16 mouse cellular contexts compared by ENCODE assay signal in the genomic region with DNA sequence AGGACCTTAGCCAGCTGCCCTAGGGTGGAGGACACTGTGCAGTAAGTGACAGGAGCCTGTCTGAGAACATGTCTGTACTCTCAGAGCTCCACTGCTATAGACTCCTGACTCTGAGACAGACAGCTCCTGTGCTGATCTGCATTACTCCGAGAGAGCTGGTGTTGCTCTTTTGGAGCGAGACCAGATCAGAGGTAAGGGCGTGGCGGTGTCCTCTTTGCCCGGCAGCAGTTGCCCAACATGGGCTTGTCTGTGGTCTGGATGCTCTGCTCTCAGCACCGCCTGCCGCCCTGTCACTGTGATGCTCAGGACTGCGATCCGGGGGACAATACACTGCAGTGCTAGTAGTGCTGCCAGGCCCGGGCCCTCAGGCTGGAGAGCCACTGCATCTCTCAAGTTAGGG. TPM values are rescaled to one million over a fixed set of nuclear protein-coding genes. Genes with fewer than 3 reads are reported as not detected.
DNase-seq lines count a peak whose midpoint lies in the region; ATAC-seq and TF ChIP-seq lines count a peak whose summit lies in the region.
"Had no signal": no experiment of that assay in that cellular context is flagged by ENCODE, and none has a peak within 500 bp of the region (broad histone marks: within the 10 kb centered on the region; RNA-seq: fewer than 3 reads in every experiment).

No protein-coding gene starts in this region.

- no peaks in the 10 kb centered on the region for H3K27me3 ChIP-seq in embryonic facial prominence, embryonic 15.5 days
- H3K27me3 ChIP-seq in embryonic facial prominence, embryonic 10.5 days (replicated peaks; ENCODE audit: low read depth, poor library complexity, severe bottlenecking) = no peaks in the 10 kb centered on the region
- H3K27me3 ChIP-seq in limb, embryonic 12.5 days = no peaks in the 10 kb centered on the region
- H3K27me3 ChIP-seq in limb, embryonic 10.5 days (ENCODE audit: low read depth, poor library complexity, severe bottlenecking) = no peaks in the 10 kb centered on the region
- no peaks in the 10 kb centered on the region for H3K27me3 ChIP-seq in heart, embryonic 12.5 days (replicated peaks)
- H3K27me3 ChIP-seq in intestine, postnatal 0 days (replicated peaks; ENCODE audit: control insufficient read depth, insufficient read depth, low read length) = no peaks in the 10 kb centered on the region
- H3K27me3 ChIP-seq: embryonic facial prominence, embryonic 13.5 days; kidney, embryonic 15.5 days had no signal

- TF ChIP-seq CTCF in intestine, postnatal 0 days (IDR thresholded peaks at IDR 0.05; ENCODE audit: low read depth) = no peak

- H3K4me3 ChIP-seq in embryonic facial prominence, embryonic 15.5 days (replicated peaks) = no peak overlapping the region
- no peak overlapping the region for H3K4me3 ChIP-seq in embryonic facial prominence, embryonic 10.5 days
- no peak overlapping the region for H3K4me3 ChIP-seq in limb, embryonic 12.5 days (replicated peaks)
- H3K4me3 ChIP-seq in limb, embryonic 10.5 days = no peak overlapping the region
- H3K4me3 ChIP-seq in heart, embryonic 12.5 days = no peak overlapping the region
- no peak overlapping the region for H3K4me3 ChIP-seq in intestine, postnatal 0 days (ENCODE audit: low read depth, low read length)
- H3K4me3 ChIP-seq: embryonic facial prominence, embryonic 13.5 days; forebrain, embryonic 10.5 days; kidney, embryonic 15.5 days had no signal

- 65% methylated on average over 10 of the region's 10 CpGs for WGBS in embryonic facial prominence, embryonic 15.5 days
- WGBS in embryonic facial prominence, embryonic 10.5 days = 78% methylated on average over 10 of the region's 10 CpGs
- WGBS in limb, embryonic 12.5 days = 73% methylated on average over 10 of the region's 10 CpGs
- 79% methylated on average over 10 of the region's 10 CpGs for WGBS in limb, embryonic 10.5 days
- 52% methylated on average over 10 of the region's 10 CpGs for WGBS in heart, embryonic 12.5 days
- 70% methylated on average over 10 of the region's 10 CpGs for WGBS in intestine, postnatal 0 days

- H3K36me3 ChIP-seq in embryonic facial prominence, embryonic 15.5 days = no peaks in the 10 kb centered on the region
- no peaks in the 10 kb centered on the region for H3K36me3 ChIP-seq in embryonic facial prominence, embryonic 10.5 days (replicated peaks)
- H3K36me3 ChIP-seq in limb, embryonic 12.5 days = no peaks in the 10 kb centered on the region
- H3K36me3 ChIP-seq in limb, embryonic 10.5 days = no peaks in the 10 kb centered on the region
- no peaks in the 10 kb centered on the region for H3K36me3 ChIP-seq in heart, embryonic 12.5 days
- H3K36me3 ChIP-seq in intestine, postnatal 0 days (ENCODE audit: control insufficient read depth, insufficient read depth) = no peaks in the 10 kb centered on the region
- H3K36me3 ChIP-seq: embryonic facial prominence, embryonic 13.5 days; forebrain, embryonic 10.5 days; kidney, embryonic 15.5 days had no signal

- no peak overlapping the region for H3K27ac ChIP-seq in embryonic facial prominence, embryonic 15.5 days (replicated peaks)
- no peak overlapping the region for H3K27ac ChIP-seq in embryonic facial prominence, embryonic 10.5 days (replicated peaks)
- no peak overlapping the region for H3K27ac ChIP-seq in limb, embryonic 12.5 days
- H3K27ac ChIP-seq in limb, embryonic 10.5 days = no peak overlapping the region
- peak overlapping the region; percentile 92 for H3K27ac ChIP-seq in heart, embryonic 12.5 days (ENCODE audit: poor library complexity, severe bottlenecking)
- H3K27ac ChIP-seq in intestine, postnatal 0 days (ENCODE audit: low read depth, low read length) = peak overlapping the region; percentile 82
- H3K27ac ChIP-seq: embryonic facial prominence, embryonic 13.5 days; forebrain, embryonic 10.5 days; kidney, embryonic 15.5 days had no signal

- 0 out of 2 replicates have a peak, but pooled peaks have one; percentile 21 for ATAC-seq in embryonic facial prominence, embryonic 15.5 days (ENCODE audit: insufficient number of reproducible peaks, low FRiP score, low TSS enrichment, low read depth)
- ATAC-seq in limb, embryonic 12.5 days (ENCODE audit: insufficient number of reproducible peaks, insufficient read depth, low FRiP score, low TSS enrichment, low read depth) = 0 out of 2 replicates have a peak, but pooled peaks have one; percentile 10
- no peak for ATAC-seq in heart, embryonic 12.5 days (ENCODE audit: insufficient number of reproducible peaks, low FRiP score)
- no peak for ATAC-seq in intestine, postnatal 0 days
- ATAC-seq: inflammation-experienced regulatory T-cells, adult 6 months; midbrain, embryonic 16.5 days had no signal

- no peak for DNase-seq in embryonic facial prominence, embryonic 10.5 days (ENCODE audit: low spot score)
- DNase-seq in limb, embryonic 10.5 days (ENCODE audit: low spot score) = no peak
- DNase-seq in layer of hippocampus, adult 8-10 months (ENCODE audit: low spot score in 2 of 2) = no peak
- DNase-seq in Muller cell, postnatal 12 days (ENCODE audit: inconsistent ontology term) = no peak
- DNase-seq: cerebellum, adult 9-10 months; gastrocnemius, postnatal 25 days; left cerebral cortex, postnatal 4 days had no signal

- H3K4me2 ChIP-seq in embryonic facial prominence, embryonic 15.5 days (replicated peaks) = no peak overlapping the region
- no peak overlapping the region for H3K4me2 ChIP-seq in limb, embryonic 12.5 days
- peak overlapping the region; percentile 47 for H3K4me2 ChIP-seq in heart, embryonic 12.5 days
- H3K4me2 ChIP-seq in intestine, postnatal 0 days (replicated peaks; ENCODE audit: low read depth) = no peak overlapping the region
- H3K4me2 ChIP-seq: embryonic facial prominence, embryonic 13.5 days; kidney, embryonic 15.5 days had no signal

- no peaks in the 10 kb centered on the region for H3K9me3 ChIP-seq in embryonic facial prominence, embryonic 15.5 days (replicated peaks)
- no peaks in the 10 kb centered on the region for H3K9me3 ChIP-seq in embryonic facial prominence, embryonic 10.5 days
- H3K9me3 ChIP-seq in limb, embryonic 12.5 days = no peaks in the 10 kb centered on the region
- no peaks in the 10 kb centered on the region for H3K9me3 ChIP-seq in limb, embryonic 10.5 days (replicated peaks)
- no peaks in the 10 kb centered on the region for H3K9me3 ChIP-seq in heart, embryonic 12.5 days (replicated peaks)
- H3K9me3 ChIP-seq in intestine, postnatal 0 days (ENCODE audit: control insufficient read depth) = no peaks in the 10 kb centered on the region
- H3K9me3 ChIP-seq: embryonic facial prominence, embryonic 13.5 days; forebrain, embryonic 10.5 days; kidney, embryonic 15.5 days had no signal

- H3K4me1 ChIP-seq in embryonic facial prominence, embryonic 15.5 days = peaks cover 16% of the 10 kb centered on the region
- peaks cover 13% of the 10 kb centered on the region for H3K4me1 ChIP-seq in embryonic facial prominence, embryonic 10.5 days
- H3K4me1 ChIP-seq in limb, embryonic 12.5 days (replicated peaks) = peaks cover 14% of the 10 kb centered on the region
- H3K4me1 ChIP-seq in limb, embryonic 10.5 days = peaks cover 37% of the 10 kb centered on the region
- H3K4me1 ChIP-seq in heart, embryonic 12.5 days (replicated peaks) = peaks cover 81% of the 10 kb centered on the region
- H3K4me1 ChIP-seq in intestine, postnatal 0 days (replicated peaks; ENCODE audit: control insufficient read depth, insufficient read depth, low read length) = peaks cover 16% of the 10 kb centered on the region; the same call in 1 of the 2 replicates

- no peak overlapping the region for H3K9ac ChIP-seq in embryonic facial prominence, embryonic 15.5 days
- no peak overlapping the region for H3K9ac ChIP-seq in limb, embryonic 12.5 days (replicated peaks)
- 0 out of 2 replicates have a peak overlapping the region, but pooled peaks have one; percentile 19 for H3K9ac ChIP-seq in heart, embryonic 12.5 days
- H3K9ac ChIP-seq in intestine, postnatal 0 days (ENCODE audit: low read depth, low read length) = no peak overlapping the region
- H3K9ac ChIP-seq: kidney, embryonic 15.5 days had no signal

RNA-seq across cellular contexts. Expression of a gene that starts 19.4 kb away (rescaled TPM):
- polyA plus RNA-seq in embryonic facial prominence, embryonic 15.5 days (2015; fragmentation: Nextera tagmentation; extraction: Ambion mirVana) = 19.9 and 22.2 TPM in 2 replicates
- polyA plus RNA-seq in embryonic facial prominence, embryonic 10.5 days (2016; fragmentation: Nextera tagmentation; extraction: Ambion mirVana) = 9.8 and 10.2 TPM in 2 replicates
- 18.1 and 18.3 TPM in 2 replicates for polyA plus RNA-seq in limb, embryonic 12.5 days (2016; fragmentation: Nextera tagmentation; extraction: Ambion mirVana)
- polyA plus RNA-seq in limb, embryonic 10.5 days (2016; fragmentation: Nextera tagmentation; extraction: Ambion mirVana) = 7.9 and 10.8 TPM in 2 replicates
- polyA plus RNA-seq in heart, embryonic 12.5 days (2016; fragmentation: Nextera tagmentation; extraction: Ambion mirVana) = 21.5 and 23.7 TPM in 2 replicates
- 23.3 and 24.3 TPM in 2 replicates for polyA plus RNA-seq in intestine, postnatal 0 days (2015; fragmentation: Nextera tagmentation; extraction: Ambion mirVana)
- 10 to 100 TPM; 59.6 to 76.0 (median 63.8) TPM for total RNA-seq in layer of hippocampus, adult 8-10 months (2022)

Comparison
In these comparisons a context has a peak if more than half of its experiments do, and no peak if none do; other contexts are left out.
1. ATAC-seq: peak in embryonic facial prominence, embryonic 15.5 days (single experiment) and limb, embryonic 12.5 days (single experiment); none in heart, embryonic 12.5 days (single experiment) and intestine, postnatal 0 days (single experiment).
2. H3K27ac ChIP-seq: peak in heart, embryonic 12.5 days (single experiment) and intestine, postnatal 0 days (single experiment); none in embryonic facial prominence, embryonic 15.5 days (single experiment), embryonic facial prominence, embryonic 10.5 days (single experiment), limb, embryonic 12.5 days (single experiment) and limb, embryonic 10.5 days (single experiment).